8 mouse cellular contexts compared by ENCODE assay signal in the genomic region with DNA sequence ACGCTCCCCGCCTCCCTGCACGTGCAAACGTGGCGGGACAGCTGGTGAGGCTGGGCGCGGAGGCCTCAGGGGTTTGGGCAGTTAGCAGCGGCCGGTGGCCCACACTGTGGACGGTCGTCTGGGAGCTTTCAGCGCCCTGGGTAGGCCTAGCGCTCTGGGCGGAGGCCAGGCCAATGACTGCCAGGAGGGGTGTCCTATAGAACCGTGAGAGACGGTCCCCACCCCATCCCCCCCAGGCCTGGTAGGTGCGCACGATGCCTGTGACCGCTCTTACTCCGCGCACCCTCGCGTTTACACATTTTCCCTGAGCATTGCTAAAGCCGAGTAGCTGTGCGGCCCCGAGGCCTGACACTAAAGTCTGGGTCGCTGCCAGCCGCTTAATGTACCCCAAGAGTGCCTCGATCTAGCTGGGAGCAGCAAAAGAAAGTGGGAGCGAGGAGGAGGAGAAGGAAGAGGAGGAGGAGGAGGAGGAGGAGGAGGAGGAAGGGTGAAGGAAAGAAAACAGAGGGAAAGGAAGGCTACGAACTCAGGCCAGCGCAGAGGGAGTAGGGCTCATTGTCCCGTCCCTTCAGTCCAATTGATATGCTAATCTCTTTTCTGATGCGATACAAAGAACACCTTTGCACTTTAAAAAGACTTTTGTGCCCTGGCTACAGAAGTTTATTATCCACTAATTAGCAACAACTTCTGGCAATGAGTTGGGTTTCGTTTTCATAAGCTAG.
A peak's percentile ranks its signal among the peaks of the same experiment; 100 is the strongest.
DNase-seq lines count a peak whose midpoint lies in the region; ATAC-seq lines count a peak whose summit lies in the region.

No protein-coding gene starts in this region.

- 3% methylated on average over 35 of the region's 35 CpGs for WGBS in heart, embryonic 15.5 days
- WGBS in forebrain, embryonic 12.5 days, result under 1% methylated on average over 35 of the region's 35 CpGs
- 2% methylated on average over 35 of the region's 35 CpGs for WGBS in liver, embryonic 15.5 days (ENCODE audit: insufficient replicate concordance)
- 3% methylated on average over 35 of the region's 35 CpGs for WGBS in stomach, embryonic 14.5 days

- intact Hi-C loops in heart, postnatal 25 days (cut with DNase I), result no loop called here

- H3K36me3 ChIP-seq in heart, embryonic 15.5 days, result no peaks in the 10 kb centered on the region
- H3K36me3 ChIP-seq in forebrain, embryonic 12.5 days (replicated peaks), result no peaks in the 10 kb centered on the region
- no peaks in the 10 kb centered on the region for H3K36me3 ChIP-seq in liver, embryonic 15.5 days (replicated peaks)
- H3K36me3 ChIP-seq in stomach, embryonic 14.5 days (ENCODE audit: control insufficient read depth, insufficient read depth, low read length), result no peaks in the 10 kb centered on the region

- H3K9ac ChIP-seq in heart, embryonic 15.5 days, result peak overlapping the region; percentile 43
- H3K9ac ChIP-seq in forebrain, embryonic 12.5 days, result peak overlapping the region; percentile 93
- H3K9ac ChIP-seq in liver, embryonic 15.5 days, result no peak overlapping the region
- no peak overlapping the region for H3K9ac ChIP-seq in stomach, embryonic 14.5 days (replicated peaks; ENCODE audit: low read depth, low read length)

- DNase-seq in heart, postnatal 25 days (ENCODE audit: low spot score), result no peak
- DNase-seq in ZHBTc4 (ENCODE audit: low read depth, low spot score), result peak; percentile 80
- DNase-seq in gastrocnemius, postnatal 4 days (ENCODE audit: low spot score in 2 of 2), result no peak
- no peak for DNase-seq in thymus, postnatal 25 days

- H3K4me2 ChIP-seq in heart, embryonic 15.5 days, result peak overlapping the region; percentile 94
- H3K4me2 ChIP-seq in forebrain, embryonic 12.5 days, result peak overlapping the region; percentile 95
- peak overlapping the region; percentile 51 for H3K4me2 ChIP-seq in liver, embryonic 15.5 days
- H3K4me2 ChIP-seq in stomach, embryonic 14.5 days (replicated peaks; ENCODE audit: low read depth, low read length), result peak overlapping the region; percentile 71

- H3K27me3 ChIP-seq in heart, embryonic 15.5 days, result peaks cover 71% of the 10 kb centered on the region
- no peaks in the 10 kb centered on the region for H3K27me3 ChIP-seq in forebrain, embryonic 12.5 days
- peaks cover 64% of the 10 kb centered on the region for H3K27me3 ChIP-seq in liver, embryonic 15.5 days
- H3K27me3 ChIP-seq in stomach, embryonic 14.5 days (ENCODE audit: control insufficient read depth, insufficient read depth, low read length), result peaks cover 50% of the 10 kb centered on the region

- no peak overlapping the region for H3K27ac ChIP-seq in heart, embryonic 15.5 days
- peak overlapping the region; percentile 99 for H3K27ac ChIP-seq in forebrain, embryonic 12.5 days
- no peak overlapping the region for H3K27ac ChIP-seq in liver, embryonic 15.5 days (replicated peaks)
- no peak overlapping the region for H3K27ac ChIP-seq in stomach, embryonic 14.5 days (ENCODE audit: low read length)

- peak overlapping the region; percentile 46 for H3K4me3 ChIP-seq in heart, embryonic 15.5 days
- H3K4me3 ChIP-seq in forebrain, embryonic 12.5 days (replicated peaks), result peak overlapping the region; percentile 52
- no peak overlapping the region for H3K4me3 ChIP-seq in liver, embryonic 15.5 days (replicated peaks)
- H3K4me3 ChIP-seq in stomach, embryonic 14.5 days (ENCODE audit: low read depth, low read length), result peak overlapping the region; percentile 34

- H3K9me3 ChIP-seq in heart, embryonic 15.5 days (replicated peaks), result no peaks in the 10 kb centered on the region
- H3K9me3 ChIP-seq in forebrain, embryonic 12.5 days, result no peaks in the 10 kb centered on the region
- H3K9me3 ChIP-seq in liver, embryonic 15.5 days (replicated peaks), result no peaks in the 10 kb centered on the region
- H3K9me3 ChIP-seq in stomach, embryonic 14.5 days (ENCODE audit: control insufficient read depth, low read depth, low read length), result no peaks in the 10 kb centered on the region

- peak; percentile 53; the same call in 1 of the 2 replicates for ATAC-seq in heart, embryonic 15.5 days (replicated peaks; ENCODE audit: insufficient number of reproducible peaks, insufficient read depth, low FRiP score, low read depth)
- ATAC-seq in forebrain, embryonic 12.5 days (ENCODE audit: low FRiP score), result peak; percentile 55
- ATAC-seq in liver, embryonic 15.5 days (ENCODE audit: insufficient read depth), result no peak
- ATAC-seq in stomach, embryonic 14.5 days (ENCODE audit: insufficient number of reproducible peaks, insufficient read depth, low FRiP score, low read depth), result peak; percentile 49; the same call in 1 of the 2 replicates

- peaks cover 19% of the 10 kb centered on the region for H3K4me1 ChIP-seq in heart, embryonic 15.5 days (replicated peaks)
- peaks cover 36% of the 10 kb centered on the region for H3K4me1 ChIP-seq in forebrain, embryonic 12.5 days
- H3K4me1 ChIP-seq in liver, embryonic 15.5 days (replicated peaks), result no peaks in the 10 kb centered on the region
- H3K4me1 ChIP-seq in stomach, embryonic 14.5 days (ENCODE audit: control insufficient read depth, insufficient read depth, low read length), result peaks cover 10% of the 10 kb centered on the region

Comparison
In these comparisons a context has a peak if more than half of its experiments do, and no peak if none do; other contexts are left out.
1. H3K9ac ChIP-seq: peak in heart, embryonic 15.5 days (single experiment) and forebrain, embryonic 12.5 days (single experiment); none in liver, embryonic 15.5 days (single experiment) and stomach, embryonic 14.5 days (single experiment).
2. Peak in every context shown above with its lines, with median percentiles within 50 percentile points of each other: H3K4me2 ChIP-seq.